Mouse (Mus musculus): ENCODE results near the gene Sorcs3. TPM values are rescaled to one million over a fixed set of nuclear protein-coding genes. Genes with fewer than 3 reads are reported as not detected.

The Sorcs3 gene
- polyA plus RNA-seq, 1 experiment from 2014 or later: 17.4 TPM

GRCm38 (mm10) chr19:48727601-48728000 is 521.8 kb downstream of the Sorcs3 start:
- no peak overlapping the region for H3K27ac ChIP-seq (replicated peaks)
- no peak for ATAC-seq (ENCODE audit: low FRiP score)
- WGBS: 96% methylated on average over 5 of the region's 5 CpGs

DNA sequence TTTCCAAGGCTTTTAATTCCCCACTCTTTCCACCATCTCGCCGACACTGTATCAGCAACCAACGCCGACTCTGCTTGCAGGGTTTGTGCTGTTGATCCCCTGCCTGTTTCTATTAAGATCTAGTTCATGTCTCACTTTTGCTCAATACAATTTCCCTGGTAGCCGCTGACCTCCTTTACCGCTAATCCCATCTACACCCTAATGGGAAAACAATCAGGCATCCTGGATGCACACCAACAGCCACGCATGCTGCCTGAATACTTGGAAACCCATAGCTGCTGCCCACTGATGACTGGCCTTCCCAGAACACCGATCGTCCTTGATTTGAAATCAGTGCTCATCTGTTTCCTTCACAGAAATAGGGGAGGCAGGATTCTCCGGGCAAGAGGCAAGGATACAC is 525.9 kb downstream of the Sorcs3 start:
- no peaks in the 10 kb centered on the region for H3K36me3 ChIP-seq
- H3K9ac ChIP-seq (replicated peaks): no peak overlapping the region
- 87% methylated on average over 10 of the region's 10 CpGs for WGBS
- no peaks in the 10 kb centered on the region for H3K9me3 ChIP-seq (replicated peaks)
- H3K27me3 ChIP-seq (replicated peaks): no peaks in the 10 kb centered on the region
- H3K27ac ChIP-seq (replicated peaks): no peak overlapping the region
- ATAC-seq (ENCODE audit: low FRiP score): no peak
- H3K4me1 ChIP-seq: no peaks in the 10 kb centered on the region
- H3K4me3 ChIP-seq (replicated peaks): no peak overlapping the region
- H3K4me2 ChIP-seq: no peak overlapping the region

More at GRCm38 (mm10) chr19:48727601-48728000, 521.8 kb downstream of the Sorcs3 start:
- H3K4me2 ChIP-seq: no peak overlapping the region
- H3K36me3 ChIP-seq: no peaks in the 10 kb centered on the region
- no peak overlapping the region for H3K9ac ChIP-seq (replicated peaks)
- no peak overlapping the region for H3K4me3 ChIP-seq (replicated peaks)
- H3K4me1 ChIP-seq: 0 out of 2 replicates have a peak, but pooled peaks cover 5% of the 10 kb centered on the region
- no peaks in the 10 kb centered on the region for H3K9me3 ChIP-seq (replicated peaks)
- H3K27me3 ChIP-seq (replicated peaks): no peaks in the 10 kb centered on the region

DNA sequence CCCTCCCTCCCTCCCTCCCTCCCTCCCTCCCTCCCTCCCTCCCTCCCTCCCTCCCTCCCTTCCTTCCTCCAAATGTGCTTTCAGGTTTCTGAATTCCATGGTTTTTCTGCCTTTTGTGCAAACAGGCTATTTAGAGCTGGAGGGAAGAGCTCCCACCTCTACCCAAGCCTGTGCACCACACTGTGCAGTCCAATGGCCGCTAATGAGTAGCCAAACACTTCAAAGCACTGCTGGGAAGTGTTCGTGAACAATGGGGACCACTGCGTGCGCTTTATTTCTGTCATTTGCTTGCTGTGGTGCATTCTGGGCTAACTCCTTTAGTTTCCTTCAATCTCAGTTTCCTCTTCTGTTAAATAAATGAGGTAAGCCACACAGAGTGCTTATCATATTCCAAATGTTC is 528.5 kb downstream of the Sorcs3 start:
- no peak for ATAC-seq (ENCODE audit: low FRiP score)
- 28% methylated on average over 4 of the region's 4 CpGs for WGBS
- no peak overlapping the region for H3K9ac ChIP-seq (replicated peaks)
- H3K4me1 ChIP-seq: no peaks in the 10 kb centered on the region
- no peaks in the 10 kb centered on the region for H3K27me3 ChIP-seq (replicated peaks)
- no peak overlapping the region for H3K4me2 ChIP-seq
- no peak overlapping the region for H3K4me3 ChIP-seq (replicated peaks)
- no peak overlapping the region for H3K27ac ChIP-seq (replicated peaks)
- H3K36me3 ChIP-seq: no peaks in the 10 kb centered on the region
- no peaks in the 10 kb centered on the region for H3K9me3 ChIP-seq (replicated peaks)

DNA sequence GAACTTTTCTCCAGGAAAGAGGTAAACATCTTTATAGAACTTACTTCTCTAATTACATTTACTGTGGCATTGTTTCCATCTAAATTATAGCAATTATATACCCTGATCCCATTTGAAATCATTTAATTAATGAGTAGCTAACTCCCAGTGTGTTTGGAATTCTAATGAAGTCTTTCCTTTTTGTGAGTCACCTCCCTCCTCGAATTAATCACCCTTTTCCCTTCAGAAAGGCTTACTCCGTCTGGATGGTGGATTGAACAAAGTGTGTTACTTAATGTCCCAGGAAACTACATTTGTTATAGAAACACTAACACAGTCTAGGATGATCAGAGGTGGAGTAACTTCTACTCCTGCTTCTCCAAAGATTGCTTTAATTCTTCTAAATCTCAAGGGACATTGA is 531.7 kb downstream of the Sorcs3 start:
- ATAC-seq (ENCODE audit: low FRiP score): no peak
- Histone ChIP-seq H3K4me1 (no peaks in the 10 kb centered on the region), H3K9ac (replicated peaks) (no peak overlapping the region), H3K27me3 (replicated peaks) (no peaks in the 10 kb centered on the region), H3K27ac (replicated peaks) (no peak overlapping the region), H3K9me3 (replicated peaks) (no peaks in the 10 kb centered on the region), H3K4me3 (replicated peaks) (no peak overlapping the region), H3K4me2 (no peak overlapping the region), H3K36me3 (no peaks in the 10 kb centered on the region)
- WGBS: 27% methylated on average over 2 of the region's 2 CpGs

- Histone ChIP-seq H3K27ac (replicated peaks) (no peak overlapping the region), H3K36me3 (no peaks in the 10 kb centered on the region), H3K4me1 (no peaks in the 10 kb centered on the region; the same call in 1 of the 2 replicates), H3K27me3 (replicated peaks) (no peaks in the 10 kb centered on the region), H3K9ac (replicated peaks) (no peak overlapping the region), H3K4me2 (no peak overlapping the region), H3K9me3 (replicated peaks) (no peaks in the 10 kb centered on the region), H3K4me3 (replicated peaks) (no peak overlapping the region)
- ATAC-seq (ENCODE audit: low FRiP score): no peak
- 78% methylated on average over 9 of the region's 9 CpGs for WGBS
These were observed 549.3 kb downstream of the Sorcs3 start for GRCm38 (mm10) chr19:48755156-48755555.

GRCm38 (mm10) chr19:48756831-48757230 is 551.0 kb downstream of the Sorcs3 start:
- Histone ChIP-seq H3K4me3 (replicated peaks) (no peak overlapping the region), H3K36me3 (0 out of 2 replicates have a peak, but pooled peaks cover 6% of the 10 kb centered on the region), H3K9me3 (replicated peaks) (no peaks in the 10 kb centered on the region), H3K9ac (replicated peaks) (no peak overlapping the region), H3K4me1 (no peaks in the 10 kb centered on the region; the same call in 1 of the 2 replicates), H3K4me2 (no peak overlapping the region), H3K27ac (replicated peaks) (no peak overlapping the region), H3K27me3 (replicated peaks) (no peaks in the 10 kb centered on the region)
- no peak for ATAC-seq (ENCODE audit: low FRiP score)
- WGBS: 50% methylated on average over 6 of the region's 6 CpGs

GRCm38 (mm10) chr19:48766524-48766923 is 560.7 kb downstream of the Sorcs3 start:
- H3K4me2 ChIP-seq: no peak overlapping the region
- H3K27ac ChIP-seq (replicated peaks): no peak overlapping the region
- 85% methylated on average over 2 of the region's 2 CpGs for WGBS
- H3K27me3 ChIP-seq (replicated peaks): no peaks in the 10 kb centered on the region
- H3K9me3 ChIP-seq (replicated peaks): no peaks in the 10 kb centered on the region
- H3K4me1 ChIP-seq: no peaks in the 10 kb centered on the region
- H3K9ac ChIP-seq (replicated peaks): no peak overlapping the region
- no peaks in the 10 kb centered on the region for H3K36me3 ChIP-seq
- no peak for ATAC-seq (ENCODE audit: low FRiP score)
- H3K4me3 ChIP-seq (replicated peaks): no peak overlapping the region

DNA sequence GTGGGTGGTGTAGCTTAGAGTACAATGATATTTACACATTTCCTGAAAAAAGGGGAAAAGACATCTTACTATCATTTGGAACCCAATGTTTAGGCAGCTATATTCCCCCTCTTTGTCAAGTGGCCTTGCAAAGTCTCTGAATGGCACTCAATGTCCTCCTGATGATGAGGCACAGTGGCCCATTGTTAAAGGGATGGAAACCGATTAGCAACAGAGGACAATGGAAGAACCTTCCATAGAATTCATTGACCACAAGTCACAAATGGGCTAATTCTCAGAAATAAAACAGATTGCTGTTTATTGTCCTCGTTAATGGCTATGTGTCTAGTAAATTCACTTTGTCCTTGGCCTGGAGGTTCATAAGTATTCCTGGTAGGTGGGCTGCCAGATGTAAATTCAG is 565.7 kb downstream of the Sorcs3 start:
- no peak for ATAC-seq (ENCODE audit: low FRiP score)
- Histone ChIP-seq H3K4me1 (no peaks in the 10 kb centered on the region), H3K36me3 (no peaks in the 10 kb centered on the region; the same call in 1 of the 2 replicates), H3K9me3 (replicated peaks) (no peaks in the 10 kb centered on the region), H3K27ac (replicated peaks) (no peak overlapping the region), H3K4me2 (no peak overlapping the region), H3K9ac (replicated peaks) (no peak overlapping the region), H3K4me3 (replicated peaks) (no peak overlapping the region), H3K27me3 (replicated peaks) (no peaks in the 10 kb centered on the region)
- WGBS: 25% methylated on average over 2 of the region's 2 CpGs

DNA sequence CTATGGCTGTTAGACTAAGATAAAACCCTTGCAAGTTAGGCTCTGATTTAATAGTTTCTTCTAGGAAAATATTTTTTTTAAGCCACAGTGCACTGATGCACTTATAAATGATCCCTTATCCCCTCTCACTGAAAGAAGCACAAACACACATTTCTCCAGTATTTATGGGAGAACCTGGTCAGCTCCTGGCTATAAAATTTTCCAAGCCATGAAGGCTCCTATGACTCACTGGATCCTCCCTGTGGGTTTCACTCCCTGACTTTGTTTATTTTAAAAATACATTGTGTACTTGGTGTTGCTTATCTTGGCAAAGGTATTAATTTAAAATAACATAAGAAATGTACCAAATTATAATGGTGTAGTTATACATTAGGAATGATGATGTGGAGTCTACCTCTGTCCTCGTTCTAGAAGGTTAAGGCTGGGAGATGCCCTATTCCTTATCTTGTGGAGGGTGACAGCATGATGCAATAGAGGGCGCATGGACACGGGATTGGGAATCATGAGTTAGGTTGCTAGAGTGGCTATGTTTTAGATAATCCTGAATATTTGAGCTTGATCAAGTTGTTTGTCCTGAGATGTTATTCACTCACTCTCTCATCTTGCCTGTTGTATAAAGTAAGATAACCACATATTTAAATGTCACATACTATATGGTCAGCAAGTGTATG is 573.4 kb downstream of the Sorcs3 start:
- Histone ChIP-seq H3K4me3 (replicated peaks) (no peak overlapping the region), H3K4me1 (peaks cover 6% of the 10 kb centered on the region; the same call in 1 of the 2 replicates), H3K9me3 (replicated peaks) (no peaks in the 10 kb centered on the region), H3K4me2 (no peak overlapping the region), H3K36me3 (no peaks in the 10 kb centered on the region; the same call in 1 of the 2 replicates), H3K27ac (replicated peaks) (no peak overlapping the region), H3K9ac (replicated peaks) (no peak overlapping the region), H3K27me3 (replicated peaks) (no peaks in the 10 kb centered on the region)
- ATAC-seq (ENCODE audit: low FRiP score): no peak
- 90% methylated on average over 3 of the region's 3 CpGs for WGBS

DNA sequence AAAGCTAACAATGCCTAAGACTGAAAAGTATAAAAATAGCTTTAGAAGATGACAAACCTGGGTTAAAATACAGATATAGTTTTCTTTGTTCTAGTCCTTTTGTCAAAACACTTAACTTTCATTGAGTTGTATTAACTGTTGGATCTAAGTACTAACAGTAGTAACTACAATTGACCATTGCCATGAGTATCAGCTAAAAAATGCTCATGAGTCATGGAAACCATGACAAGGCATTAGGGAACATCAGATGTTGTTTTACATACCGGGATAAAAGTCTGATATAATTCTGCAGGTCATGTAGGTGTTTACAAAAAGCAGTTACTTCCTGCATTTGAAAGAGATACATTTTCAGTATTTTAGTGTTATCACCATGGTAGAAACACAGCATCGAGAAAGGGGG is 575.0 kb downstream of the Sorcs3 start:
- no peak overlapping the region for H3K4me2 ChIP-seq
- no peak for ATAC-seq (ENCODE audit: low FRiP score)
- no peaks in the 10 kb centered on the region for H3K36me3 ChIP-seq
- peaks cover 6% of the 10 kb centered on the region; the same call in 1 of the 2 replicates for H3K4me1 ChIP-seq
- H3K27me3 ChIP-seq (replicated peaks): no peaks in the 10 kb centered on the region
- H3K4me3 ChIP-seq (replicated peaks): no peak overlapping the region
- no peak overlapping the region for H3K9ac ChIP-seq (replicated peaks)
- no peaks in the 10 kb centered on the region for H3K9me3 ChIP-seq (replicated peaks)
- 92% methylated on average over 2 of the region's 2 CpGs for WGBS
- no peak overlapping the region for H3K27ac ChIP-seq (replicated peaks)

- Histone ChIP-seq H3K9ac (replicated peaks) (no peak overlapping the region), H3K27me3 (replicated peaks) (no peaks in the 10 kb centered on the region), H3K36me3 (no peaks in the 10 kb centered on the region), H3K4me2 (no peak overlapping the region), H3K9me3 (replicated peaks) (no peaks in the 10 kb centered on the region), H3K4me1 (peaks cover 6% of the 10 kb centered on the region; the same call in 1 of the 2 replicates), H3K27ac (replicated peaks) (0 out of 2 replicates have a peak overlapping the region, but pooled peaks have one; percentile 33), H3K4me3 (replicated peaks) (no peak overlapping the region)
- no peak for ATAC-seq (ENCODE audit: low FRiP score)
- 32% methylated on average over 7 of the region's 7 CpGs for WGBS
These were observed 576.3 kb downstream of the Sorcs3 start for GRCm38 (mm10) chr19:48782024-48782721.

- 67% methylated on average over 4 of the region's 4 CpGs for WGBS
- Histone ChIP-seq H3K4me2 (no peak overlapping the region), H3K4me1 (peaks cover 4% of the 10 kb centered on the region; the same call in 1 of the 2 replicates), H3K9me3 (replicated peaks) (no peaks in the 10 kb centered on the region), H3K4me3 (replicated peaks) (no peak overlapping the region), H3K9ac (replicated peaks) (no peak overlapping the region), H3K27me3 (replicated peaks) (no peaks in the 10 kb centered on the region), H3K27ac (replicated peaks) (no peak overlapping the region), H3K36me3 (no peaks in the 10 kb centered on the region)
- ATAC-seq (ENCODE audit: low FRiP score): no peak
These were observed 581.4 kb downstream of the Sorcs3 start for GRCm38 (mm10) chr19:48787269-48787668.

Data from neural tube, embryonic 15.5 days (tissue).